Mouse (Mus musculus) hindbrain, embryonic 16.5 days (tissue): ENCODE measurements around the gene Med9. TPM values are rescaled to one million over a fixed set of nuclear protein-coding genes. Genes with fewer than 3 reads are reported as not detected.

ENCODE experiments used
- ATAC-seq: fragments of 200-750 bp; cut with Nextera tagmentation; 2 replicates; pipeline ENCODE4 v1.8.0; 2017; ENCODE audit warnings: moderate TSS enrichment, moderate library complexity
- H3K27ac ChIP-seq: fragments of 300-500 bp; sonication (generic); 2 replicates; pipeline ENCODE4 v1.5.1; 2014; ENCODE audit warnings: low read depth, mild to moderate bottlenecking, control low read depth, low read length, moderate library complexity
- H3K27me3 ChIP-seq: fragments of 300-500 bp; sonication (generic); replicated peaks from 2 replicates; pipeline ENCODE4 v1.6.1; 2014; ENCODE audit warnings: low read length; ENCODE audit not compliant: control insufficient read depth, insufficient read depth
- H3K36me3 ChIP-seq: fragments of 300-500 bp; sonication (generic); 2 replicates; pipeline ENCODE4 v1.6.1; 2014; ENCODE audit warnings: mild to moderate bottlenecking, low read length, moderate library complexity, mixed read lengths; ENCODE audit not compliant: control insufficient read depth, insufficient read depth
- H3K4me1 ChIP-seq: fragments of 300-500 bp; sonication (generic); 2 replicates; pipeline ENCODE4 v1.6.1; 2014; ENCODE audit warnings: low read depth, low read length; ENCODE audit not compliant: control insufficient read depth, insufficient read depth
- H3K4me2 ChIP-seq: fragments of 300-500 bp; sonication (generic); 2 replicates; pipeline ENCODE4 v1.6.1; 2014; ENCODE audit warnings: mild to moderate bottlenecking, low read length, control low read depth, moderate library complexity
- H3K4me3 ChIP-seq: fragments of 300-500 bp; sonication (generic); 2 replicates; pipeline ENCODE4 v1.5.1; 2014; ENCODE audit warnings: mild to moderate bottlenecking, low read length, control low read depth, moderate library complexity
- H3K9ac ChIP-seq: fragments of 300-500 bp; sonication (generic); 2 replicates; pipeline ENCODE4 v1.6.1; 2014; ENCODE audit warnings: low read depth, mild to moderate bottlenecking, control low read depth, low read length, moderate library complexity
- H3K9me3 ChIP-seq: fragments of 300-500 bp; sonication (generic); 2 replicates; pipeline ENCODE4 v1.6.1; 2014; ENCODE audit warnings: mild to moderate bottlenecking, low read length, moderate library complexity; ENCODE audit not compliant: control insufficient read depth
- WGBS: fragments of 180-500 bp; shearing (Covaris S2); extraction: QIAGEN DNeasy Blood & Tissue Kit; methylation state at CpG from one replicate; pipeline ENCODE4 v1.1.7; 2014; 5-methylcytosine and 5-hydroxymethylcytosine counted together
- polyA plus RNA-seq: library from polyadenylated mRNA; unstranded; fragments of >200 nt; fragmentation: Nextera tagmentation; extraction: Ambion mirVana; gene quantifications from 2 replicates; pipeline ENCODE4 v1.2.1, GENCODE M21; 2015

Gene Med9
- 40.3 and 40.4 TPM in 2 replicates for polyA plus RNA-seq

DNA sequence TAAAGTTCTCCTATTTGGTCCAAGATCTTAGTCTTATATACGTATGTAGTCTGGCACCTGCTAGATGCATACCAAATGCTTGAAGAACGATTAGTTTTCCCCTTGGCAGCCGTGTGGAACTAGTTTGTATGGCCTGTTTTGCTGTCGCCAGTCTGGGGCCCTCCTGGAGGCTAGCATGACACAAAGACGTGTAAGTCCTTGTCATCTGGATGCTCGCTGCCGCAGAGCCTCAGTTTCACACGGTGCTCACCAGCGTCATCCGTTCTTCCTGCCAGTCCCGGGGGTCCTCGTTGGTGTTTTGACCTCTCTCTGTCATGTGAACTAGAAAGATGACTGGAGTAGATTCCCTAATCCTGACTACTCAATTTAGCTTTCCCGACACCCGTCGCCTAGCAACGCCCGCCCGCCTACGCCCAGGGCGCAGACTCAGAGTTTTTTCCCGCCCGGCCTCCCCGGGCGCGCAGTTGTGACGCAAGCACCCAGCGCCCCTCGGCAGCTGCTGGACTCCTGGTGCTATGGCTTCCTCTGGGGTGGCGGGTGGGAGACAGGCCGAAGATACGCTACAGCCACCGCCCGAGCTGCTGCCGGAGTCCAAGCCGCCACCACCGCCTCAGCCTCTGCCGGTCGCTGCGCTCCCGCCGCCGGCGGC lies at the start of gene Med9:
Gene Med9 (plus strand): TSS at position 455 of the 649 bp plus-strand sequence.
- peak; percentile 97 for ATAC-seq
- Histone ChIP-seq H3K27me3 (no peaks in the 10 kb centered on the region), H3K9me3 (no peaks in the 10 kb centered on the region), H3K36me3 (no peaks in the 10 kb centered on the region), H3K4me2 (peak within 1 kb of the TSS; percentile 79), H3K9ac (peak within 1 kb of the TSS; percentile 99), H3K27ac (peak within 1 kb of the TSS; percentile 85), H3K4me1 (peaks cover 16% of the 10 kb centered on the region), H3K4me3 (peak within 1 kb of the TSS; percentile 99)
- under 1% methylated on average over 41 of the region's 43 CpGs for WGBS

DNA sequence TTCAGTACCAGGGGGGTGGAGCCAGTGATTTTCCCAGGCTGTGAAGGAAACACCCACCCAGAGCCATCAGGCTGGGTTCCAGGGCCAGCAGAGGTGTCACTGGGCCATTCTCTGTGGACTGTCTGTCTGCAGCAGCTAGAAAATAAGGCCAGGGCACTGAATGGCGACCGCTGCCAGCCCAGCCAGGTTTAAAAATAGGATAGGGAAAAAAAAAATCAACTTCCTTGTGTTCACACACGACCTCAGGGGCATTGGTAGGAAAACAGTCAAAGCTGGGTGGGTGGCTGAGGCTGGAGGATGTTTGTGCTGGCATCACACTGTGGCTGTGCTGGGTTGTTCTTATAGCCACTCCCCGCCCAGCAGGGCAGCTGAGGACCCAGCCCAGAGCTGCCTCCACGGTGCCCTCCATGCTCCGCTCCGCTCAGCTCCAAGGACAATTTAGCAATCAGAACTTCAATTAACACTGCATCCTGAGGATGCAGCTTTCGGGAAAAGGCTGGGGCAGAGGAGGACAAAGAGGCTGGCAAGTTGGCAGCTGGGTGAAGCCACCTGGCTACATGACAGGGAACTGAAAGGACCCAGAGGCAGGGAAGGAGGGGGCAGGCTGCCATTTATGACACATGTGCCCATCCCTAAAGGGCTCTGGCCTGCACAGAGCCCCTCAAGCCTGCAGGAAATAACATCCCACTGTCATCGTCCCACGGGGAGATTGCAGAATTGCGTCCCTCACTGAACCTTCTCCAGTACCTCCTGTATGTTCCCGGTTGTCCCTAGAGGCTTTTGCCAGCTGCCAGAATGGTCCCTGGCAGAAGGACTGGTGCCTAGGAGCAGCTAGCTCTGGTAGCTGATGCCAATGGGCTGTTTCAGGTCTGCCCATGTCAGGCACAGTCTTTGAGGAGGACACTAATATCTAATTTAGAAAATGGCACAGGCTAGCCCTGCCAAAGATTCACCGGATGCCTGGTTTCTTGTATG lies 48.0 kb upstream of the Med9 start:
- Histone ChIP-seq H3K9me3 (no peaks in the 10 kb centered on the region), H3K27me3 (no peaks in the 10 kb centered on the region), H3K4me3 (no peak overlapping the region), H3K4me1 (peaks cover 4% of the 10 kb centered on the region; the same call in 1 of the 2 replicates), H3K4me2 (no peak overlapping the region), H3K9ac (peak overlapping the region; percentile 41), H3K27ac (peak overlapping the region; percentile 39; the same call in 1 of the 2 replicates), H3K36me3 (no peaks in the 10 kb centered on the region)
- 0 out of 2 replicates have a peak, but pooled peaks have one; percentile 24 for ATAC-seq
- WGBS: 41% methylated on average over 13 of the region's 13 CpGs

DNA sequence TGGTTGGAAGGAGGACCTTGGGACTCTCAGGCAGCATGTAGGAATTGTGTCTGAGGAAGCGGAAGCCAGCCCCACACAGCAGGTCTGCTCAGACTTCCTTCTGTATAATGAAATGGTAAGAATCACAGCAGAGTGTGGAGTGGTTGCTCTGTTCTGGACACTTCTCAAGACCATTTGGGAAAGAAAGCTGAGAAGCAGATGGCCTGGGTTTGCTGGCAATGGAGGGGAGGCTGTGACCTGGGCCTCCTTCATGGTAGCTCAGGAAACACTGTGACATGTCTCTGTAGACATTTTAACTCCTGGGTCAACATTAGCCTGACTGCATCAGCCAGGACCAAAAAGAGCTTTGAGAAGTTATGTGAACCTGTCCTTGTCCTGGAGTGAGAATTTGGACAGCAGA lies 47.0 kb upstream of the Med9 start:
- WGBS: 88% methylated on average over 1 of the region's 1 CpGs
- H3K27ac ChIP-seq: no peak overlapping the region
- no peaks in the 10 kb centered on the region for H3K27me3 ChIP-seq
- H3K4me2 ChIP-seq: no peak overlapping the region
- no peaks in the 10 kb centered on the region for H3K36me3 ChIP-seq
- H3K4me1 ChIP-seq: peaks cover 4% of the 10 kb centered on the region; the same call in 1 of the 2 replicates
- H3K9ac ChIP-seq: no peak overlapping the region
- ATAC-seq: no peak
- no peak overlapping the region for H3K4me3 ChIP-seq
- H3K9me3 ChIP-seq: no peaks in the 10 kb centered on the region

DNA sequence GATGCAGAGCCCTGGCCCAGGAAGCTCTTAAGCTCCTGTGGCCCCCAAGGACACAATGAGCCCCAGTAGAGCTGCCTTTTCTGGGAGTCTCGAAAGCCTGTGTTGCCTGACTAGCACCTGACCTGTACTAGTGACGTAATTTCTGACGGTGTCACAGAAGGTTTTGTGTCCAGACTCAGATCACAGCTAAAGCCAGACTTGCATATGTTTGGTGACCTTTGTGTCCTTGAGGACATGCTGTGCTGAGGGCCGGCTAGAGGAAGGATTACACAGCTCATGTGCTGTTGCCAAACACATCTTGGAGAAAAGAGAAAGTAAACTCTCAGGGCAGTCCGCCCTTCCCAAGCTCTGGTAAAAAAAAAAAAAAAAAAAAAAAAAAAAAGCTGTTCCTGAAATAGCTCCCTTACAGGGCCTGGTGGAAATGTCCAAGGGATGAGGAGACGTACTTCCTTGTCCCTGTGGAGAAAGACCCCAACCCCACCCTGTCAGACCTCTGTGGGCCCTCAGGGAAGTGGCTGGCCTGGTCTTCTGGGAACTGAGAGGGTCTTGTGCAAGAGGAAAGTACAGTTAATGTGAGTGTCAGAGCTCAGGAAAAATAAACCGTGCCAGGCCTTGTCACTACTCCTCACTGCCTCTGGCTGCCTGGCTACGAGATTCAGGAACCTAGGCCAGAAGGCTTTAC lies 45.8 kb upstream of the Med9 start:
- H3K4me1 ChIP-seq: peaks cover 4% of the 10 kb centered on the region; the same call in 1 of the 2 replicates

DNA sequence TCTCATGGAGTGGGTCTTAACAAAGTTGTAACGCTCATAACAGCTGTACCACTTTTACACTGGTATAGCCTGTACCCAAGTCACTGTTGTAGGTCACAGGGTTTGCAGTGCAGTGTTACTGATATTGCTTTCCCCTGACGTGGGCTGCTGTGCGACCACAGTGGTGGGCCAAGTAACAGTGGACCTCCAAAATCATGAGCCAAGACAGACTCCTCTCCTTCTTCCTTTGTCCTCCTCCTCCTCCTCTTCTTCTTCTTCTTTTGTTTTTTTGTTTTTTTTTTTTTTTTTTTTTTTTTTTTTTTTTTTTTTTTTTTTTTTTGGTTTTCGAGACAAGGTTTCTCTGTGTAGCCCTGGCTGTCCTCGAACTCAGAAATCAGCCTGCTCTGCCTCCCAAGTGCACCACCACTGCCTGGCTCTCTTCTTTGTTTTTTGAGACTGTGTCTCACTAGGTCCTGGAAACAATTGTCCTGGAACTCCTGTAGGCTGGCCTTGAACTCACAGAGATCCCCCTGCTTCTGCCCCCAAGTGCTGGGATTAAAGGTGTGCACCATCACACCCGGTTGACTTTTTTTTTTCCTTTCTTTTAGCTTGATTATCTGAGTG lies 41.4 kb upstream of the Med9 start:
- Histone ChIP-seq H3K9me3 (no peaks in the 10 kb centered on the region), H3K36me3 (no peaks in the 10 kb centered on the region), H3K27ac (no peak overlapping the region), H3K4me1 (no peaks in the 10 kb centered on the region), H3K4me2 (no peak overlapping the region), H3K9ac (no peak overlapping the region), H3K4me3 (no peak overlapping the region), H3K27me3 (no peaks in the 10 kb centered on the region)
- WGBS: 89% methylated on average over 6 of the region's 6 CpGs
- no peak for ATAC-seq

More for the DNA sequence above, 45.8 kb upstream of the Med9 start:
- WGBS: 56% methylated on average over 8 of the region's 8 CpGs
- H3K9ac ChIP-seq: no peak overlapping the region
- ATAC-seq: no peak
- no peaks in the 10 kb centered on the region for H3K27me3 ChIP-seq
- peak overlapping the region; percentile 44; the same call in 1 of the 2 replicates for H3K27ac ChIP-seq
- no peaks in the 10 kb centered on the region for H3K36me3 ChIP-seq
- no peaks in the 10 kb centered on the region for H3K9me3 ChIP-seq
- no peak overlapping the region for H3K4me2 ChIP-seq
- no peak overlapping the region for H3K4me3 ChIP-seq

DNA sequence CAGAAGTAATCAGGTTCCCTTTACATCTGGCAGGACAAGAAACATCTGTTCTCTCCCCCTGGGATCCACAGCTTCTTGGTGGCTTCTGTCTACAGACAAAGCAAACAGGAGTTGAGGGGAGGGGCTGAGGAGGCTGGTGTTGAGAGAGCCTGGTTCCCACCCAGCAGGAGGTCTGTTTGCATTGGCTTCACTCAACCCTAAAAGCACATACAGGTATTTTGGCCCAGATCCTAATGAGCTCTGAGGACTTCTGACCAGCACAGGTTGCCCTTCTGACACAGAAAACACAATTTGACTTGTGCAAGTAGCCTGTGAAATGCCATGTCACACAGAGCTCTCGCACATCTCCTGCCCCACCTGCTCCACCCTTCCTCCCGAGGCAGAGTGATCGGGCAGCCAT lies 39.6 kb upstream of the Med9 start:
- Histone ChIP-seq H3K4me1 (no peaks in the 10 kb centered on the region), H3K36me3 (no peaks in the 10 kb centered on the region), H3K9ac (no peak overlapping the region), H3K27me3 (no peaks in the 10 kb centered on the region), H3K9me3 (no peaks in the 10 kb centered on the region), H3K27ac (no peak overlapping the region), H3K4me3 (no peak overlapping the region), H3K4me2 (no peak overlapping the region)
- ATAC-seq: no peak
- WGBS: 60% methylated on average over 3 of the region's 3 CpGs

DNA sequence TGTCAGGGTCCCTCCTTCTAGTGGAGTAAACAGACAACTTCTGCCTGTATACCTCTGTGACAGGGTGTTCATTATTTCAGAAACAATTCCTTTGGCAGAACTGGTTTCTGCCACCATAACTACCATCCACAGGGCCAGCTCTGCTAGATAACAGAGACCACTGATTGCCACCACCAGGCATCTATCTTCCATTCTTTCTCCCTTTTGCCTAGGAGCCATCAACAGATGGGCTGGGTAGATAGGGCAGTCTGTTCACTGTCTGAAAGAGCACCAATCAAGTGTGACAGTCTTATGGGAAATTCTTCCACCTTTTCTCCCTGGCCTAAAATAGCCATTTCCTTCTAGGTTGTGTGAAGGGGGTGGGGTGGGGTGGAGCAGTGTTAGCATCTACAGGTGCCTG lies 37.4 kb upstream of the Med9 start:
- H3K27me3 ChIP-seq: no peaks in the 10 kb centered on the region
- H3K4me2 ChIP-seq: no peak overlapping the region
- no peak for ATAC-seq
- H3K27ac ChIP-seq: no peak overlapping the region
- H3K9me3 ChIP-seq: no peaks in the 10 kb centered on the region
- no peaks in the 10 kb centered on the region for H3K4me1 ChIP-seq
- no peaks in the 10 kb centered on the region for H3K36me3 ChIP-seq
- no peak overlapping the region for H3K4me3 ChIP-seq
- no peak overlapping the region for H3K9ac ChIP-seq

DNA sequence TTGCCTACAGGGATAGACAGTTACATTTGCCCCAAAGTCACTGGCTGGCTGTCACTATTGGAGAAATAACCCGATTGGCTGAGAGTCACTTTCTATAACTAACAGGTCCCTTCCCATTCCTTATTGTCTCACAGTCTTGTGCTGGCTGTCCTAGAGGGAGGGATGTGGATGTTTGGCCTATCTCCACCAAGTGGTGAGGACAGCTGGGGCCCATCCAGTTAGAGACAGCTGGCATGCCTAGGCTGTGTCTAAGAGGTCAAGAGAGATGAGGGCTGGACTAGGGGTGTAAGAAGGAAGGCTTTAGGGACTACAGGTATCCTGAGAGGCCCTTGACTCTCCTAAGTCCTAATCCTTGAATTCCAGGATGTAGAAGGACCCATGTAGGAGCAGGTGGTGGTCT lies 36.5 kb upstream of the Med9 start:
- no peak for ATAC-seq
- no peaks in the 10 kb centered on the region for H3K4me1 ChIP-seq
- H3K9ac ChIP-seq: no peak overlapping the region
- H3K36me3 ChIP-seq: no peaks in the 10 kb centered on the region
- no peaks in the 10 kb centered on the region for H3K9me3 ChIP-seq
- H3K27ac ChIP-seq: no peak overlapping the region
- WGBS: 86% methylated on average over 1 of the region's 1 CpGs
- H3K4me2 ChIP-seq: no peak overlapping the region
- H3K27me3 ChIP-seq: no peaks in the 10 kb centered on the region
- no peak overlapping the region for H3K4me3 ChIP-seq
